Mouse (Mus musculus) kidney, postnatal 4 days (tissue): Measurements from ENCODE around the gene Asb2.
A peak's percentile ranks its signal among the peaks of the same experiment; 100 is the strongest.

Source experiments
- DNase-seq, 2 experiments: peaks; one replicate each; pipeline ENCODE4 v3.0.0; 2021; ENCODE audit warnings: mixed read lengths in 2 of 2

The Asb2 gene

GRCm38 (mm10) chr12:103314640-103315361 is 41.0 kb downstream of the Asb2 start:
- DNase-seq, result peak; percentile 27 to 48

GRCm38 (mm10) chr12:103313871-103314639 is 41.7 kb downstream of the Asb2 start:
- DNase-seq, result no peak

GRCm38 (mm10) chr12:103313274-103313673 is 42.5 kb downstream of the Asb2 start:
- DNase-seq, result no peak

GRCm38 (mm10) chr12:103311921-103312320 is 43.9 kb downstream of the Asb2 start:
- DNase-seq, result no peak

GRCm38 (mm10) chr12:103310744-103311267 is 45.0 kb downstream of the Asb2 start, which contains the start of gene Fam181a:
TSS of gene Fam181a (plus strand) at chr12:103310975.
- DNase-seq, result no peak

GRCm38 (mm10) chr12:103306720-103307119 is 49.1 kb downstream of the Asb2 start:
- DNase-seq, result peak; percentile 78 to 80

- peak; percentile 33 to 52 for DNase-seq
Observed at GRCm38 (mm10) chr12:103306224-103306623, 49.6 kb downstream of the Asb2 start.

- no peak for DNase-seq
Observed at GRCm38 (mm10) chr12:103302960-103303359, 52.8 kb downstream of the Asb2 start.

- peak; percentile 80 to 82 for DNase-seq
Observed at GRCm38 (mm10) chr12:103301645-103302044, 54.2 kb downstream of the Asb2 start.

- peak; percentile 73 to 79 for DNase-seq
Observed at GRCm38 (mm10) chr12:103300493-103300892, 55.3 kb downstream of the Asb2 start.

- DNase-seq, result no peak
Observed at GRCm38 (mm10) chr12:103296292-103296691, 59.5 kb downstream of the Asb2 start.

GRCm38 (mm10) chr12:103292366-103292765 is 63.4 kb downstream of the Asb2 start:
- DNase-seq, result no peak

- no peak for DNase-seq
Observed at GRCm38 (mm10) chr12:103287276-103287675, 68.5 kb downstream of the Asb2 start.

GRCm38 (mm10) chr12:103283411-103283810 is 72.4 kb downstream of the Asb2 start:
- no peak for DNase-seq

- DNase-seq, result no peak
Observed at GRCm38 (mm10) chr12:103282936-103283335, 72.9 kb downstream of the Asb2 start.

- DNase-seq, result peak; percentile 54 to 69
Observed at GRCm38 (mm10) chr12:103281912-103282311, 73.9 kb downstream of the Asb2 start.

- peak; percentile 53 to 69 for DNase-seq
Observed at GRCm38 (mm10) chr12:103281491-103281890, 74.3 kb downstream of the Asb2 start.

- DNase-seq, result no peak
Observed at GRCm38 (mm10) chr12:103276422-103276821, 79.4 kb downstream of the Asb2 start.

- DNase-seq, result no peak
Observed at GRCm38 (mm10) chr12:103273732-103274131, 82.1 kb downstream of the Asb2 start.

- peak; percentile 12 to 23 for DNase-seq
Observed at GRCm38 (mm10) chr12:103273051-103273450, 82.8 kb downstream of the Asb2 start.

- no peak for DNase-seq
Observed at GRCm38 (mm10) chr12:103272176-103272575, 83.6 kb downstream of the Asb2 start.
